Mouse (Mus musculus) A20 (cell line): ENCODE measurements at regions not wholly inside any gene's neighbourhood (a gene's known extent, or its start where the extent isn't known, plus 50 kb on each side); places are given as distances from the start of the nearest gene placed in this dataset.

ENCODE experiments used
- DNase-seq: peaks from one replicate; pipeline ENCODE4 v3.0.0-alpha.2; 2011; ENCODE audit warnings: low read depth, low spot score

DNA sequence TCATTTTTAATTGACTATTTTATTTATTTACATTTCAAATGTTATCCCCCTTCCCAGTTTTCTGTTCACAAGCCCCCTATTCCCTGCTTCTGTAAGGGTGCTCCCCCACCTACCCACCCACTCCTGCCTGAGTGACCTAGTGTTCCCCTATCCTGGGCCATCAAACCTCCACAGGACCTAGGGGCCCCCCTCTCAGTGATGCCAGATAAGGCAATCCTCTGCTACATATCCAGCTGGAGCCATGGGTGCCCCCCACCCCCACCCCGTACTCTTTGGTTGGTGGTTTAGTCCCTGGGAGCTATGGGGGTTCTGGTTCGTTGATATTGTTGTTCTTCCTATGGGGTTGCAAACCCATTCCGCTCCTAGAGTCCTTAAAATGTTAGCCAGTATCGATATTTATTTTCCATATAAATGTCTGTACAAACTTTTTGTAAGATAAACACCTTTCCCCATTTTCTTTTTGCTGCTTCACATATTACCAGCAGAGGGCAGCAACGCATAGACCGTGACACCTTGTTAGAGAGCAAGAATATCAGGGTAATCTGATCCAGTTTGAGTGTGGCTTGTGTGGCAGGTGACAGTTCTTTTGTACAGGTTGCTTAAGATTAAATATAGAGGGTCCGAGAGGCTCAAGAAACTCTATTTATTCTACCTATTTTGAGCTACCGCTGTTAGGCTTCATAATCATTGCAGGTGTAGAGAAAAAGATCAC lies 177.2 kb upstream of the Scn7a start:
- DNase-seq: peak; percentile 2

DNA sequence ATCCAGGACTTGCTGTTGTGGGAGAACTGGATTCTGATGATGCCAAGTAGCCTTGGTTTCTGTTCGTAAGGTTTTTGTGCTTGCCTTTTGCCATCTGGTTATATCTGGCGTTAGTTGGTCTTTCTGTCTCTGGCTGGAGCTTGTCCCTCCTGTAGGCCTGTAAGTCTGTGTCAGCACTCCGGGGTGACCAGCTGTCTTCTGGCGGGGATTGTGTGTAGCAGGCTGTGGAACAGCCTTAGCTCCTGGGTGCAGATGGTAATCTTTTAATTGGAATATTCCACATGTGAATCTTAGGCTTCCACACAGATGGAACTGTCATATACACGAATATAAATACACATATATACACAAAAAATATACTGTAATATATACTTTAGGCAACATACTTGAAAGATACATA lies 156.5 kb upstream of the Scn7a start:
- no peak for DNase-seq

DNA sequence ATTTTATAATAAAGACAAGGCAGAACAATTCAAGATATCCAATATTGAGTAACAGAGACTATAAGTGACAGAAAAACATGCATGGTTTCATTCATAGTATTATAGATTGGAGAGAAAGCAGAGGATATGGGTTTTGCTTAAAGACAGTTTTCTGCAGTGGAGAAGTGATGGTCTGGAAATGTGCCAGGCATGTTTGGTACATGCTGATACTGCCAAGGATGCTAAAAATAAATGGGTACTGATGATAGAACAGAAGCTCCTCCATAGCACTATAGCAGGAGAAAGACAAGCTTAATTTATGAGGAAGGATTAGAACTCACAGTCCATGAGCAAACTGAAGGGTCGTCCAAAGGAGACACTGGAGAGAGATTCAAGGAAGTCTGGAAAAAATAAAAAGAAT lies 113.3 kb upstream of the Scn7a start:
- no peak for DNase-seq

DNA sequence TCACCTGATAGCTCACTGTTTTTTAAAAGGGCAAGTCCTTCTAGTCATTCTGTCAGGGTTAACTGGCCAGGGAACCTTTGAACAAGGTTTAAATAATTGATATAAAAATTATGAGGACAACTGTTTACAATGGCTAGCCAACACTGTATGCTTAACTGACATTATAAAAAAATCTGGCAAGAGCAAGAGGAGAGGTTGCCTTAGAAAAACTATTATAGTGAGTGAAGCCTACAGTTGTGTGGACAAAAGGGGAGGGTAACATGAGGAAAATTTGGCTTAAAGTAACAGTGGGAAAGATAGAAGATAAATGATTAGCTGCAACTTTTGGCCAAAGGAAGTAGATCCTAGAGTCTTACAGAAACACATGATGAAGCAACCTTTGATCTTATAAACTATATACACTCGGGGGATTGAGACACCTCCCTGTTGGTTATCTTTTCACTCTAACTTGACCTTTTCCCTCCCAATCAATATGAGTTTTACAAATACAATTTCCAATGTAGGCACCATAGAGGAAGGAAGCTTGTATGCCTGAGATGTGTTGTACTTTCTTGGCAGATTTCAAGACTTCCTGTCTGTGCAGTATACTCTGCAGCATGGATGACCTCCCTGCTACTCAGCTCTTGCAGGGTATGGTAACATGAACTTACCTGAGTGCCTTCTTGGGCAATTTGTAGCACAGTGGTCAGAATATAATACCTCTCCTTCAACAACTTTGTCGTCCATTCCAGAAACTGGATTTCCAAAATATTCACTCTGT lies 82.9 kb upstream of the Scn7a start:
- no peak for DNase-seq
